Mouse (Mus musculus): ENCODE results near the gene Zfp3. TPM values are rescaled to one million over a fixed set of nuclear protein-coding genes. Genes with fewer than 3 reads are reported as not detected.

The Zfp3 gene
- polyA plus RNA-seq, 1 experiment from 2014 or later = 16.9 TPM

GRCm38 (mm10) chr11:70792409-70792808 lies 28.4 kb downstream of the Zfp3 start:
- Histone ChIP-seq H3K27ac (replicated peaks) (no peak overlapping the region), H3K27me3 (no peaks in the 10 kb centered on the region), H3K36me3 (no peaks in the 10 kb centered on the region), H3K9me3 (no peaks in the 10 kb centered on the region), H3K4me3 (no peak overlapping the region), H3K9ac (replicated peaks) (no peak overlapping the region), H3K4me2 (replicated peaks) (no peak overlapping the region), H3K4me1 (no peaks in the 10 kb centered on the region)
- WGBS = 78% methylated on average over 1 of the region's 1 CpGs
- ATAC-seq (replicated peaks) = no peak

GRCm38 (mm10) chr11:70802208-70802864 lies 38.3 kb downstream of the Zfp3 start:
- ATAC-seq (replicated peaks) = no peak

GRCm38 (mm10) chr11:70802865-70803261 lies 38.9 kb downstream of the Zfp3 start:
- Histone ChIP-seq H3K9me3 (no peaks in the 10 kb centered on the region), H3K4me2 (replicated peaks) (no peak overlapping the region), H3K4me1 (no peaks in the 10 kb centered on the region), H3K9ac (replicated peaks) (no peak overlapping the region), H3K36me3 (no peaks in the 10 kb centered on the region), H3K27me3 (no peaks in the 10 kb centered on the region), H3K27ac (replicated peaks) (no peak overlapping the region), H3K4me3 (no peak overlapping the region)
- ATAC-seq (replicated peaks) = no peak
- 81% methylated on average over 2 of the region's 2 CpGs for WGBS

More at GRCm38 (mm10) chr11:70802208-70802864, 38.3 kb downstream of the Zfp3 start:
- 92% methylated on average over 2 of the region's 2 CpGs for WGBS
- H3K36me3 ChIP-seq = no peaks in the 10 kb centered on the region
- H3K4me2 ChIP-seq (replicated peaks) = no peak overlapping the region
- no peaks in the 10 kb centered on the region for H3K27me3 ChIP-seq
- H3K4me1 ChIP-seq = no peaks in the 10 kb centered on the region
- H3K27ac ChIP-seq (replicated peaks) = no peak overlapping the region
- no peak overlapping the region for H3K9ac ChIP-seq (replicated peaks)
- no peaks in the 10 kb centered on the region for H3K9me3 ChIP-seq
- no peak overlapping the region for H3K4me3 ChIP-seq

- Histone ChIP-seq H3K4me3 (no peak overlapping the region), H3K9me3 (no peaks in the 10 kb centered on the region), H3K27me3 (no peaks in the 10 kb centered on the region), H3K4me2 (replicated peaks) (no peak overlapping the region), H3K9ac (replicated peaks) (no peak overlapping the region), H3K36me3 (no peaks in the 10 kb centered on the region), H3K27ac (replicated peaks) (no peak overlapping the region), H3K4me1 (no peaks in the 10 kb centered on the region)
- no peak for ATAC-seq (replicated peaks)
- WGBS = 83% methylated on average over 6 of the region's 6 CpGs
Observed at GRCm38 (mm10) chr11:70803711-70804200, 39.7 kb downstream of the Zfp3 start.

- Histone ChIP-seq H3K4me3 (no peak overlapping the region), H3K4me1 (no peaks in the 10 kb centered on the region), H3K4me2 (replicated peaks) (no peak overlapping the region), H3K9ac (replicated peaks) (no peak overlapping the region), H3K9me3 (no peaks in the 10 kb centered on the region), H3K36me3 (no peaks in the 10 kb centered on the region), H3K27ac (replicated peaks) (no peak overlapping the region), H3K27me3 (no peaks in the 10 kb centered on the region)
- WGBS = 80% methylated on average over 3 of the region's 3 CpGs
- ATAC-seq (replicated peaks) = no peak
Observed at GRCm38 (mm10) chr11:70804395-70804794, 40.4 kb downstream of the Zfp3 start.

GRCm38 (mm10) chr11:70805641-70806175 lies 41.7 kb downstream of the Zfp3 start:
- no peak overlapping the region for H3K4me2 ChIP-seq (replicated peaks)
- no peaks in the 10 kb centered on the region for H3K9me3 ChIP-seq
- no peak for ATAC-seq (replicated peaks)
- H3K36me3 ChIP-seq = no peaks in the 10 kb centered on the region
- H3K9ac ChIP-seq (replicated peaks) = no peak overlapping the region
- 83% methylated on average over 8 of the region's 8 CpGs for WGBS
- H3K4me3 ChIP-seq = no peak overlapping the region
- H3K27me3 ChIP-seq = no peaks in the 10 kb centered on the region
- H3K4me1 ChIP-seq = no peaks in the 10 kb centered on the region
- no peak overlapping the region for H3K27ac ChIP-seq (replicated peaks)

GRCm38 (mm10) chr11:70806697-70807096 lies 42.7 kb downstream of the Zfp3 start:
- H3K9ac ChIP-seq (replicated peaks) = no peak overlapping the region
- H3K27ac ChIP-seq (replicated peaks) = no peak overlapping the region
- no peaks in the 10 kb centered on the region for H3K9me3 ChIP-seq
- ATAC-seq (replicated peaks) = no peak
- WGBS = 93% methylated on average over 4 of the region's 4 CpGs
- no peak overlapping the region for H3K4me2 ChIP-seq (replicated peaks)
- H3K4me1 ChIP-seq = no peaks in the 10 kb centered on the region
- no peaks in the 10 kb centered on the region for H3K27me3 ChIP-seq
- no peaks in the 10 kb centered on the region for H3K36me3 ChIP-seq
- no peak overlapping the region for H3K4me3 ChIP-seq

- Histone ChIP-seq H3K27ac (replicated peaks) (no peak overlapping the region), H3K4me3 (no peak overlapping the region), H3K9me3 (no peaks in the 10 kb centered on the region), H3K27me3 (no peaks in the 10 kb centered on the region), H3K9ac (replicated peaks) (no peak overlapping the region), H3K36me3 (no peaks in the 10 kb centered on the region), H3K4me2 (replicated peaks) (no peak overlapping the region), H3K4me1 (no peaks in the 10 kb centered on the region)
- no peak for ATAC-seq (replicated peaks)
- 96% methylated on average over 4 of the region's 4 CpGs for WGBS
Observed at GRCm38 (mm10) chr11:70807630-70808029, 43.6 kb downstream of the Zfp3 start.

- Histone ChIP-seq H3K27ac (replicated peaks) (no peak overlapping the region), H3K4me2 (replicated peaks) (no peak overlapping the region), H3K4me3 (no peak overlapping the region), H3K9me3 (no peaks in the 10 kb centered on the region), H3K9ac (replicated peaks) (no peak overlapping the region), H3K36me3 (no peaks in the 10 kb centered on the region), H3K4me1 (no peaks in the 10 kb centered on the region), H3K27me3 (no peaks in the 10 kb centered on the region)
- no peak for ATAC-seq (replicated peaks)
- 78% methylated on average over 3 of the region's 3 CpGs for WGBS
Observed at GRCm38 (mm10) chr11:70808101-70808500, 44.1 kb downstream of the Zfp3 start.

GRCm38 (mm10) chr11:70809011-70809410 lies 45.0 kb downstream of the Zfp3 start:
- Histone ChIP-seq H3K36me3 (no peaks in the 10 kb centered on the region), H3K4me2 (replicated peaks) (no peak overlapping the region), H3K4me3 (no peak overlapping the region), H3K4me1 (no peaks in the 10 kb centered on the region), H3K27ac (replicated peaks) (no peak overlapping the region), H3K9ac (replicated peaks) (no peak overlapping the region), H3K9me3 (no peaks in the 10 kb centered on the region), H3K27me3 (no peaks in the 10 kb centered on the region)
- WGBS = 33% methylated on average over 1 of the region's 1 CpGs
- ATAC-seq (replicated peaks) = no peak

GRCm38 (mm10) chr11:70811041-70811440 lies 47.0 kb downstream of the Zfp3 start:
- Histone ChIP-seq H3K27me3 (no peaks in the 10 kb centered on the region), H3K27ac (replicated peaks) (no peak overlapping the region), H3K4me2 (replicated peaks) (no peak overlapping the region), H3K4me3 (no peak overlapping the region), H3K4me1 (no peaks in the 10 kb centered on the region), H3K36me3 (no peaks in the 10 kb centered on the region), H3K9ac (replicated peaks) (no peak overlapping the region), H3K9me3 (no peaks in the 10 kb centered on the region)
- WGBS = 87% methylated on average over 5 of the region's 5 CpGs
- ATAC-seq (replicated peaks) = no peak

GRCm38 (mm10) chr11:70811471-70812240 lies 47.6 kb downstream of the Zfp3 start:
- Histone ChIP-seq H3K27ac (replicated peaks) (no peak overlapping the region), H3K27me3 (no peaks in the 10 kb centered on the region), H3K4me2 (replicated peaks) (no peak overlapping the region), H3K36me3 (no peaks in the 10 kb centered on the region), H3K4me3 (no peak overlapping the region), H3K9me3 (no peaks in the 10 kb centered on the region), H3K4me1 (no peaks in the 10 kb centered on the region), H3K9ac (replicated peaks) (no peak overlapping the region)
- 64% methylated on average over 13 of the region's 13 CpGs for WGBS
- no peak for ATAC-seq (replicated peaks)

All from forebrain, embryonic 15.5 days (tissue).